Mouse (Mus musculus): ENCODE results near the gene Cyp3a13.

GRCm38 (mm10) chr5:137956404-137956803 lies 35.0 kb upstream of the Cyp3a13 start:
- no peak for TF ChIP-seq CTCF (IDR thresholded peaks at IDR 0.05; ENCODE audit: extremely low read depth, insufficient read depth, insufficient read length, insufficient replicate concordance)
- no peak for TF ChIP-seq POLR2A (IDR thresholded peaks at IDR 0.05; ENCODE audit: low read depth, low read length)
